Mouse (Mus musculus) granulocyte monocyte progenitor cell, adult 5-6 weeks (primary cell): Measurements from ENCODE around the gene Dnajc13. TPM values are rescaled to one million over a fixed set of nuclear protein-coding genes. Genes with fewer than 3 reads are reported as not detected.

Experiments
- ATAC-seq: replicated peaks from 2 replicates; pipeline ENCODE4 v1.8.0; 2016; ENCODE audit warnings: mild to moderate bottlenecking, moderate TSS enrichment, inconsistent platforms; ENCODE audit not compliant: poor library complexity, severe bottlenecking
- total RNA-seq, 2 experiments: library from RNA; stranded (forward) in 1 of 2; stranded (reverse) in 1 of 2; fragments of 200-712, 200-1000 nt in 1 of 2; fragments of >200 nt in 1 of 2; fragmentation: Nextera tagmentation in 1 of 2; gene quantifications; 2 replicates each; pipeline ENCODE4 v1.2.3; 2014 to 2017

The Dnajc13 gene
- total RNA-seq, 2 experiments from 2014 or later, result 53.9 to 102 TPM

DNA sequence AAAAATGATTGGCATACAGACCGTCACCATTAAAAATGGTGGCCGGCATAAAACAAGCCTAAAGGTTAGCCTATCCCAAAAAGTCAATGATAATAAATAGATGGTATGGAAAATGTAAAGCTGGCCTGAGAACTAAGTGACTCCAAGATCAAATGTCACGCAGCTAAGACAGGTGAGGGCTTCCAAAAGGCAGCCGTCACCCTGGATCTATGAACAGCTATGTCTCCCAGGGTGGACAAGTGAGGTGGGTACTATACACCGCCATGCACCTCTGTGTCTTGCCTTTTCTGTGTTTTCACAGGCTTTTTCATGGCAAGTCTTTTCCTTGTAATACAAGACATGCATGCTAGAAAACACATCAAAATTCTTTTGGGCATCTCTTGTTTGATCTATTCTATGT, 73.1 kb downstream of the Dnajc13 start:
- ATAC-seq, result no peak

- ATAC-seq, result no peak
These were observed 74.0 kb downstream of the Dnajc13 start for GRCm38 (mm10) chr9:104188704-104189103.

- no peak for ATAC-seq
These were observed 75.7 kb downstream of the Dnajc13 start for GRCm38 (mm10) chr9:104187028-104187427.

GRCm38 (mm10) chr9:104183181-104183580, 79.5 kb downstream of the Dnajc13 start:
- no peak for ATAC-seq

GRCm38 (mm10) chr9:104182328-104182727, 80.4 kb downstream of the Dnajc13 start:
- no peak for ATAC-seq

DNA sequence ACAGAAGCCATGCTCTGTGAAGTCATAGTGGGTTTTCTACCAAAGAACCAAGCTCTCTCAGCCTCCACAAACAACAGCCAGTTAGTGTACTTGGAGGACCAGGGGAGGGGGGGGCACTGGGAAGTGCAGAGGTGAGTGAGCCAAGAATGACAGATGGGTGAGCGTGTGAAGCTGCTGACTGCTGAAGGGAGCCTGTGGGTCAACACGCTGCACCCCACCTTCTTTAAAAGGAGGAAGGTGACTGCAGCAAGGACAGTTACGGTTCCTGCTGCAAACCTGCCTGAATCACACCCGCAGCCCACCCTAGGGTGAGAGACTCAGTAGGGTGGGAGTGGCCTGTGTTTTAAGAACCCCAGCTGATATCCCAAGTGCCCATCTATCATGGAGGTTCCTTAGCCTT, 81.1 kb downstream of the Dnajc13 start:
- ATAC-seq, result no peak

GRCm38 (mm10) chr9:104180046-104180445, 82.7 kb downstream of the Dnajc13 start:
- no peak for ATAC-seq

GRCm38 (mm10) chr9:104172342-104172741, 90.4 kb downstream of the Dnajc13 start:
- ATAC-seq, result no peak

DNA sequence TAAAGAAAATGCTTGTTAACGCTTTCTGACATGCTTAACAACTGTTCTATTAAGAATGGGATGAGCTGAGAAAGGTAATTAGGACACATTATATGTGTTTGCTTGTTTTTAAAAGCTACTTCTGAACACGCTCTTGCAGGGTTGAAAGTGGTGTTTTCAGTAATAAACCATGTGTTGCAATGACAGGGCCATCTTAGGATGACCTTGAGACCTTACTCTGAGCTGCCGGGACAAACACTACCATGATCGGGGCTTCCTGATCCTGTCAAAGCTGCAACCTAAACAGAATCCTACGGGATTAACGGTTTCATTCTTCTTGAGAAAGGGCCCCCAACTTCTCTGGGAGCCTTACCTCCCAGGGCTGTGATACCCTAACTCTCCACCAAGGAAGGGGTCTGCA, 91.1 kb downstream of the Dnajc13 start:
- ATAC-seq, result no peak

- ATAC-seq, result no peak
These were observed 92.7 kb downstream of the Dnajc13 start for GRCm38 (mm10) chr9:104169986-104170385.

DNA sequence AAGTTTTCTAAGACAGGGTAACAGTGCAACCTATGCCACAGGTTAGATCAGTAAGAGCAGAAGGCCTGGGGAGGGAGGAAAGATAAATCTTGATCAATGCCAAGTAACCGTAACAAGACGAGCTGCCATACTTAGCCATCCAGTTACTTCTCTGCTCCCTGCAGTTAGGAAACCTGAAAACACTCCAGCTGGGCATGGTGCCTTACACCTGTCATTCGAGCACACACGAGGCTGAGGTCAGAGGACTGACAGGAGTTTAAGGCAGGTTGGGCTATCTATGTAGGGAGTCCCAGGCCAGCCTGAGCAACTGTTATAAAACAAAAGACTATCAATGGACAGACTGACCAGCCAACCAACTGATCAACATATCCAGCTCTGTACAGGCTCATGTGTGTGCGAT, 96.8 kb downstream of the Dnajc13 start:
- ATAC-seq, result no peak

- ATAC-seq, result no peak
These were observed 98.5 kb downstream of the Dnajc13 start for GRCm38 (mm10) chr9:104164194-104164593.

- no peak for ATAC-seq
These were observed 101.6 kb downstream of the Dnajc13 start for GRCm38 (mm10) chr9:104161117-104161516.

GRCm38 (mm10) chr9:104157291-104157690, 105.4 kb downstream of the Dnajc13 start:
- no peak for ATAC-seq

DNA sequence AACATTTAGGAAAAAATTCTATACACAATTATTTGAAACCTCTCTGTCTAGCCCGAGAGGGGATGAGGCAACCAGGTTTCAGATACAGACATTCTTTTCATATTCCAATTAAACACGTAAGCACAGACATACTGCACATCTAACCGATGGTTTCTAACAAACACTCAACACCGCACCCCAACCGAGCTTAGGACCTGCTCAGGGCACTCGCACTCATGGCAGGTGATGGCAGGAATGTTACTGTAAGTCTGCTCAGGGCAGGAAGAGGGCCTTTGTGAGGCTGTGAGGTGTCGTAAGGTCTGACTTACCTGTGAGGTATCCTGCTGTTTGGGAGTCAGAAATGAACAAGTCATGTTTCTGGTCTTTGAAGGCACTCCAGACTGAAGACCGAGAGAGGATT, 106.2 kb downstream of the Dnajc13 start:
- no peak for ATAC-seq

DNA sequence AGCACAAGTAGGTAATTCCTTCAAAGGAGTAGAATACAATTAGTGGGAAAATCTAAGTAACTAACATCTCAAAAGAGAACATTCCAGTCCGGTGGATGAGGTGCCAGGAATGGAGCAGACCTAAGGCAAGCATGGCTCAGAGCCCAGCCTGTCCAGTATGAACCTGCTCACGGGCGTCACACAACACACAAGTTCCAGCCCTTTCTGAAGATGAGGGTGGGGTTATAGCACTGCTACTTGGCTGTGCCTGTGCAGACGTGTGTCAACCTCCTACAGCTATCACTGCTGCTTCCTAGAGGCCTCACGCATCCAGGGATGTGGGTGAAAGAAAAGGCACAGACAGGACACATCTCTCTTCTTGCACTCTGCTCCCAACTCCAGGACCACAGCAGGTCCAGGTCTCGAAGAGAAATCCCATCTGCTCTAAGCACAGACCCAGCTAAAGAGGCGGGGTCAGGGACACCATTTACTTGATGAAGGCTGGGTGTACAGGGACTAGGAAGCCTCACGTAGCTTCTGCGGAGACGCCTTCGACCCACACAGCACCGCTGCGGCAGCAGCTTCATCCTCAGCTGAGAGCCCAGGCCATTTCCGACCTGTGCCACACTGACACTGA, 107.5 kb downstream of the Dnajc13 start:
- ATAC-seq, result no peak

DNA sequence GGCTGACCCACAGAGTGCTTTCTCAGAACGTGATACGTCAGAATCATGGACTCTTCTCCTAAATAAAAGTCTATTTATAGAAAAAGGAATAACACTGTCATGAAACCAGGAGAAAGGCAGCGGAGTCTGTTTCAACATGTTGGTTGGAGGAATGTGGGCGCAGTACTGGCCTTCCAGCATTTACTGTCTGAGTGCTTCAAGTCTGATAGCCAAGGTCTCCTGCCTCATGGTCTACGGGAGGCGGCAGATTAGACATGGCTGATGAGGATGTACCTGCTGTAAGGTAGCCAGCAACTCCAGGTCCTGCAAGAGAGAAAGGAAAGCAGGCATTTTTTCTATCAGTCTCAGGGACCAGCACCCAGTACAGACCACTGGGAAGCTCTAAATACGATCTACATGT, 110.6 kb downstream of the Dnajc13 start:
- no peak for ATAC-seq

DNA sequence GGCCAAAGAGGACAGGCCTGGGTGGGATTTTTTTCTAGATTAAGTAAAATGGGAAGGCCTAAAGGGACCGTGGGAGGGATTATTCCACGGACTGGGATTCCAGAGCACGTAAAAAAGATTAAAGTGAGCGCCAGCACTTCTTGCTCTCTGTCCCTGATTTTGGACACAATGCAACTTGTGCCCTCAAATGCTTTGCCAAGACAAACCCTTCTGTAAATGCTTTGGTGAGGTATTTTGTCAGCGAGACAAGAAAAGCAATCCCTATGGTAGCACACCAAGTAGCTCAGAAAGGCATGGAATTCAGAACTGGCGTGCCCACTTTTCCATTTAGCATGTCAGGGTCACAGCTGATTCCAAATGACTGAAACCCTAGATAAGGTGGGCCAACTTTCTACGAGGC, 113.8 kb downstream of the Dnajc13 start:
- no peak for ATAC-seq

GRCm38 (mm10) chr9:104146683-104147082, 116.0 kb downstream of the Dnajc13 start:
- ATAC-seq, result no peak

DNA sequence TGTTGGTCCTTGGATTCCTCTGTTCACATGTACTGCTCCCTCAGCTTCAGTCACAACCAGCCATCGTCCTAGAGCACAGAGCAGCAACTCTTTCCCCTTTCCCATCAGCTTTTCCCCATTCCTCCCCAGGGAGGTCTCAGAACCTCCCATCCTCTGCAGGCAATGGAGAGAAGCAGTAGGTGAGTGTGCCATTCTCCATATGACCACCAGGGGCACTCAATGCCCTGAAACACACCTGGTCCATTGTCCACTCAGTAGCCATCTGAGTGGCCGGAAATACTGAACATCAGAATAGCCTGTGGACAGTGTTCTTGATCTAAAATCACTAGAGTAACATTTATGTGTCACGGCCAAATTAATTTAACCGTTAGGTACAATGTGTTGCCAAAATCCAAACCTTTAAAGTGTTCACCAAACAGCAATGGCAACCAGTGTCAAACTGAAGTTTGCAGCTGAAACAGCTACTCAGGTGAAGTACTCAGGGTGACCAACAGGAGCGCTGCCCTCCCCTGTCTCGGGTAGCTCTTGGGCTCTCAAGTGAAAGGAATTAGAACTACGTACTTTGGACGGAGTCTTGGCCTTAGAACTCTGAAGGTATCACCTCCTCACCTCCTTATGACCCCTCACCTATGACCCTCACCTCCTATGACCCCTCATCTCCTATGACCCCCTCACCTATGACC, 118.3 kb downstream of the Dnajc13 start:
- peak; percentile 62 for ATAC-seq

- ATAC-seq, result no peak
These were observed 119.9 kb downstream of the Dnajc13 start for GRCm38 (mm10) chr9:104142805-104143204.

DNA sequence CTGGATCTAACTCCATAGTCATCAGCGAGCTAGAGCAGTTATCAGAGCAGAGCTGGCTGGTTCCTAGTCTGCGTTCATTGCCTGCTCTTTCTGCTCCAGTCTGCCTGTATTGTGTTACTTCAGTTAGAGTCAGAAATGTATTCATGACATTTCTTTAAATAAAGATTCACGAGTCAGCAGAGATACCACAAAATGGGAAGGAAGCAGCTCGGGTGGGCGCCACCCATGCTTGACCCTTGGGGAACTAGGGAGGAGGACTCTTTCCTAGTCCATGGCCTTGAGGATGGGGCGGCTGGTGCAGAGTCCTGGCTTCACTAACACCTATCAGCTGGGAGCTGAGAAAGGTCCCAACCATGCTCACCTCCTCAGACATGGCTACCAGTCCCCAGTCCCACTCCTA, 122.4 kb downstream of the Dnajc13 start:
- no peak for ATAC-seq
